In genomic region chr2:48948841-48949584, GRCm38 (mm10) we compare ENCODE assay signal across 8 mouse cellular contexts. TPM values are rescaled to one million over a fixed set of nuclear protein-coding genes. Genes with fewer than 3 reads are reported as not detected.
DNase-seq lines count a peak whose midpoint lies in the region; ATAC-seq and TF ChIP-seq lines count a peak whose summit lies in the region.

TSS of gene Mbd5 (plus strand) at chr2:48949508.

- peak; percentile 95 for DNase-seq in c-Kit-positive CD71-positive TER-119-positive erythroid progenitor cells, embryonic 14.5 days (ENCODE audit: low spot score)
- peak; percentile 100 for DNase-seq in heart, postnatal 0 days (ENCODE audit: low spot score)
- DNase-seq in kidney, postnatal 4 days: peak; percentile 100

- 0% methylated on average over 48 of the region's 49 CpGs for WGBS in forebrain, embryonic 12.5 days
- under 1% methylated on average over 47 of the region's 49 CpGs for WGBS in heart, postnatal 0 days
- under 1% methylated on average over 45 of the region's 49 CpGs for WGBS in liver, embryonic 16.5 days (ENCODE audit: insufficient replicate concordance)
- under 1% methylated on average over 40 of the region's 49 CpGs for WGBS in neural tube, embryonic 13.5 days

- no peaks in the 10 kb centered on the region for H3K9me3 ChIP-seq in E14TG2a.4 (ENCODE audit: low read length)
- no peaks in the 10 kb centered on the region for H3K9me3 ChIP-seq in forebrain, embryonic 12.5 days
- no peaks in the 10 kb centered on the region for H3K9me3 ChIP-seq in heart, postnatal 0 days (replicated peaks; ENCODE audit: control insufficient read depth, low read length)
- no peaks in the 10 kb centered on the region for H3K9me3 ChIP-seq in liver, embryonic 16.5 days (replicated peaks; ENCODE audit: control insufficient read depth, low read length)
- no peaks in the 10 kb centered on the region for H3K9me3 ChIP-seq in neural tube, embryonic 13.5 days

- no peak; the same call in 1 of the 2 replicates for TF ChIP-seq EP300 in heart, postnatal 0 days (IDR thresholded peaks at IDR 0.05; ENCODE audit: low read depth)

- H3K4me3 ChIP-seq in E14TG2a.4 (replicated peaks; ENCODE audit: low read length): peak within 1 kb of the TSS; percentile 97
- peak within 1 kb of the TSS; percentile 83 for H3K4me3 ChIP-seq in forebrain, embryonic 12.5 days (replicated peaks)
- H3K4me3 ChIP-seq in heart, postnatal 0 days (ENCODE audit: low read depth, low read length): peak within 1 kb of the TSS; percentile 96
- peak within 1 kb of the TSS; percentile 100 for H3K4me3 ChIP-seq in liver, embryonic 16.5 days (ENCODE audit: low read depth, low read length)
- peak within 1 kb of the TSS; percentile 92 for H3K4me3 ChIP-seq in neural tube, embryonic 13.5 days
- H3K4me3 ChIP-seq in testis, adult 2 months (ENCODE audit: control insufficient read depth, low read depth, low read length): peak within 1 kb of the TSS; percentile 94

- no peak for TF ChIP-seq CTCF in E14TG2a.4 (conservative IDR thresholded peaks at IDR 0.05; ENCODE audit: low read length)
- no peak for TF ChIP-seq CTCF in heart, postnatal 0 days (IDR thresholded peaks at IDR 0.05; ENCODE audit: low read depth)
- TF ChIP-seq CTCF in testis, adult 2 months (IDR thresholded peaks at IDR 0.05; ENCODE audit: control insufficient read depth, insufficient read depth, insufficient replicate concordance, low read depth, low read length): no peak

- H3K4me1 ChIP-seq in E14TG2a.4 (replicated peaks; ENCODE audit: low read depth, low read length): peaks cover 24% of the 10 kb centered on the region
- H3K4me1 ChIP-seq in forebrain, embryonic 12.5 days: peaks cover 7% of the 10 kb centered on the region
- H3K4me1 ChIP-seq in heart, postnatal 0 days (ENCODE audit: control insufficient read depth, insufficient read depth): peaks cover 6% of the 10 kb centered on the region; the same call in 1 of the 2 replicates
- peaks cover 2% of the 10 kb centered on the region for H3K4me1 ChIP-seq in liver, embryonic 16.5 days (ENCODE audit: control insufficient read depth, low read depth, low read length)
- peaks cover 25% of the 10 kb centered on the region for H3K4me1 ChIP-seq in neural tube, embryonic 13.5 days (replicated peaks)
- no peaks in the 10 kb centered on the region for H3K4me1 ChIP-seq in testis, adult 2 months (ENCODE audit: control insufficient read depth, insufficient read depth, low read length)

- H3K9ac ChIP-seq in forebrain, embryonic 12.5 days: peak within 1 kb of the TSS; percentile 91
- H3K9ac ChIP-seq in heart, postnatal 0 days (replicated peaks; ENCODE audit: low read depth, low read length): peak within 1 kb of the TSS; percentile 93
- H3K9ac ChIP-seq in liver, embryonic 16.5 days (ENCODE audit: low read depth, low read length): peak within 1 kb of the TSS; percentile 96
- peak within 1 kb of the TSS; percentile 95 for H3K9ac ChIP-seq in neural tube, embryonic 13.5 days

- H3K4me2 ChIP-seq in forebrain, embryonic 12.5 days: peak within 1 kb of the TSS; percentile 66
- peak within 1 kb of the TSS; percentile 94 for H3K4me2 ChIP-seq in heart, postnatal 0 days (ENCODE audit: low read depth, low read length)
- H3K4me2 ChIP-seq in liver, embryonic 16.5 days (ENCODE audit: low read depth, low read length): peak within 1 kb of the TSS; percentile 77
- H3K4me2 ChIP-seq in neural tube, embryonic 13.5 days: peak within 1 kb of the TSS; percentile 83

- H3K27me3 ChIP-seq in E14TG2a.4 (ENCODE audit: insufficient read depth, low read length): no peaks in the 10 kb centered on the region
- H3K27me3 ChIP-seq in forebrain, embryonic 12.5 days: no peaks in the 10 kb centered on the region
- H3K27me3 ChIP-seq in heart, postnatal 0 days (ENCODE audit: control insufficient read depth, insufficient read depth, low read length): no peaks in the 10 kb centered on the region
- H3K27me3 ChIP-seq in liver, embryonic 16.5 days (ENCODE audit: control insufficient read depth, insufficient read depth, low read depth, low read length): no peaks in the 10 kb centered on the region
- no peaks in the 10 kb centered on the region for H3K27me3 ChIP-seq in neural tube, embryonic 13.5 days
- no peaks in the 10 kb centered on the region for H3K27me3 ChIP-seq in testis, adult 2 months (ENCODE audit: control insufficient read depth, insufficient read depth, low read length)

- H3K36me3 ChIP-seq in E14TG2a.4 (ENCODE audit: insufficient read depth, low read length): no peaks in the 10 kb centered on the region
- H3K36me3 ChIP-seq in forebrain, embryonic 12.5 days (replicated peaks): no peaks in the 10 kb centered on the region
- no peaks in the 10 kb centered on the region for H3K36me3 ChIP-seq in heart, postnatal 0 days (replicated peaks; ENCODE audit: control insufficient read depth, insufficient read depth, low read length)
- H3K36me3 ChIP-seq in liver, embryonic 16.5 days (ENCODE audit: control insufficient read depth, insufficient read depth): no peaks in the 10 kb centered on the region
- H3K36me3 ChIP-seq in neural tube, embryonic 13.5 days: no peaks in the 10 kb centered on the region
- no peaks in the 10 kb centered on the region for H3K36me3 ChIP-seq in testis, adult 2 months (ENCODE audit: control insufficient read depth, insufficient read depth, low read length)

- peak; percentile 99 for ATAC-seq in forebrain, embryonic 12.5 days (ENCODE audit: low FRiP score)
- ATAC-seq in heart, postnatal 0 days (ENCODE audit: insufficient read depth, low read depth): peak; percentile 99
- peak; percentile 99 for ATAC-seq in liver, embryonic 16.5 days (ENCODE audit: low read depth)
- ATAC-seq in neural tube, embryonic 13.5 days (ENCODE audit: low read depth): peak; percentile 99

- peak within 1 kb of the TSS; percentile 95 for H3K27ac ChIP-seq in forebrain, embryonic 12.5 days
- peak within 1 kb of the TSS; percentile 96 for H3K27ac ChIP-seq in heart, postnatal 0 days (ENCODE audit: low read depth)
- peak within 1 kb of the TSS; percentile 87 for H3K27ac ChIP-seq in liver, embryonic 16.5 days (ENCODE audit: low read length)
- H3K27ac ChIP-seq in neural tube, embryonic 13.5 days (replicated peaks): peak within 1 kb of the TSS; percentile 98
- peak within 1 kb of the TSS; percentile 86 for H3K27ac ChIP-seq in testis, adult 2 months (ENCODE audit: control insufficient read depth, insufficient read depth, low read depth, low read length)

- peak; percentile 95 for TF ChIP-seq POLR2A in testis, adult 2 months (IDR thresholded peaks at IDR 0.05; ENCODE audit: control insufficient read depth, low read depth, low read length)

RNA-seq across cellular contexts. Expression of gene Mbd5, which starts in this region (rescaled TPM):
- 36.0 and 37.0 TPM in 2 replicates for polyA plus RNA-seq in forebrain, embryonic 12.5 days (2016; fragmentation: Nextera tagmentation; extraction: Ambion mirVana)
- 15.4 and 23.2 TPM in 2 replicates for total RNA-seq in heart, postnatal 0 days (2014; rRNA removed; ENCODE audit: low replicate concordance)
- 10.8 and 11.5 TPM in 2 replicates for polyA plus RNA-seq in heart, postnatal 0 days (2015; fragmentation: Nextera tagmentation; extraction: Ambion mirVana)
- polyA plus RNA-seq in liver, embryonic 16.5 days (2015; fragmentation: Nextera tagmentation; extraction: Ambion mirVana): 6.6 and 7.3 TPM in 2 replicates
- polyA plus RNA-seq in neural tube, embryonic 13.5 days (2015; fragmentation: Nextera tagmentation; extraction: Ambion mirVana): 41.2 and 50.7 TPM in 2 replicates
- 11.9 and 12.7 TPM in 2 replicates for polyA plus RNA-seq in testis, adult 2 months (2012; rRNA removed)

Comparison
In these comparisons a context has a peak if more than half of its experiments do, and no peak if none do; other contexts are left out.
1. Peak in every context shown above with its lines: DNase-seq, ATAC-seq, H3K4me3 ChIP-seq and H3K27ac ChIP-seq.